Mouse (Mus musculus): Measurements from ENCODE around the gene Vmn2r105. TPM values are rescaled to one million over a fixed set of nuclear protein-coding genes. Genes with fewer than 3 reads are reported as not detected.

Gene Vmn2r105
- not detected in 2 replicates for polyA plus RNA-seq (2015; fragmentation: Nextera tagmentation; extraction: Ambion mirVana)

GRCm38 (mm10) chr17:20234952-20235351 lies at the start of gene Vmn2r105:
Vmn2r105 (minus strand) TSS chr17:20235052.
- Histone ChIP-seq H3K27ac (no peak within 1 kb of the TSS), H3K9me3 (no peaks in the 10 kb centered on the region; the same call in 1 of the 2 replicates), H3K36me3 (no peaks in the 10 kb centered on the region), H3K4me2 (no peak within 1 kb of the TSS), H3K27me3 (no peaks in the 10 kb centered on the region), H3K9ac (no peak within 1 kb of the TSS), H3K4me3 (no peak within 1 kb of the TSS), H3K4me1 (no peaks in the 10 kb centered on the region)
- ATAC-seq (ENCODE audit: borderline replicate concordance, extremely low read depth, low FRiP score, low TSS enrichment), result no peak
- WGBS, result 66% methylated on average over 2 of the region's 2 CpGs

GRCm38 (mm10) chr17:20255522-20255921 lies 20.7 kb upstream of the Vmn2r105 start:
- H3K27ac ChIP-seq, result no peak overlapping the region
- WGBS, result 62% methylated on average over 4 of the region's 4 CpGs
- no peaks in the 10 kb centered on the region for H3K27me3 ChIP-seq
- no peak overlapping the region for H3K4me2 ChIP-seq
- H3K36me3 ChIP-seq, result no peaks in the 10 kb centered on the region
- H3K9me3 ChIP-seq, result no peaks in the 10 kb centered on the region
- no peak overlapping the region for H3K4me3 ChIP-seq
- no peak overlapping the region for H3K9ac ChIP-seq
- H3K4me1 ChIP-seq, result no peaks in the 10 kb centered on the region
- ATAC-seq (ENCODE audit: borderline replicate concordance, extremely low read depth, low FRiP score, low TSS enrichment), result no peak

- no peak within 1 kb of the TSS for H3K4me3 ChIP-seq
- no peaks in the 10 kb centered on the region for H3K9me3 ChIP-seq
- H3K4me2 ChIP-seq, result no peak within 1 kb of the TSS
- H3K4me1 ChIP-seq, result no peaks in the 10 kb centered on the region
- H3K9ac ChIP-seq, result no peak within 1 kb of the TSS
- H3K27me3 ChIP-seq, result no peaks in the 10 kb centered on the region
- no peaks in the 10 kb centered on the region for H3K36me3 ChIP-seq
- no peak within 1 kb of the TSS for H3K27ac ChIP-seq
- ATAC-seq (ENCODE audit: borderline replicate concordance, extremely low read depth, low FRiP score, low TSS enrichment), result no peak
Observed at GRCm38 (mm10) chr17:20182997-20183396, 51.9 kb downstream of the Vmn2r105 start, which contains the start of gene Fpr-rs6. Fpr-rs6 (minus strand) TSS chr17:20183097.

Other genes starting within 250 kb of the Vmn2r105 start
- gene Vmn2r104, start 186.7 kb downstream of the Vmn2r105 start, polyA plus RNA-seq (2015; fragmentation: Nextera tagmentation; extraction: Ambion mirVana), result not detected in 2 replicates
- gene Fpr-rs7, start 120.8 kb downstream of the Vmn2r105 start, polyA plus RNA-seq (2015; fragmentation: Nextera tagmentation; extraction: Ambion mirVana), result not detected in 2 replicates
- not detected in 2 replicates for gene Fpr-rs6, start 52.0 kb downstream of the Vmn2r105 start, polyA plus RNA-seq (2015; fragmentation: Nextera tagmentation; extraction: Ambion mirVana)
- not detected in 2 replicates for gene Vmn2r106, start 50.5 kb upstream of the Vmn2r105 start, polyA plus RNA-seq (2015; fragmentation: Nextera tagmentation; extraction: Ambion mirVana)
- gene Vmn2r107, start 110.2 kb upstream of the Vmn2r105 start, polyA plus RNA-seq (2015; fragmentation: Nextera tagmentation; extraction: Ambion mirVana), result not detected in 2 replicates
- not detected in 2 replicates for gene Vmn1r224, start 179.1 kb upstream of the Vmn2r105 start, polyA plus RNA-seq (2015; fragmentation: Nextera tagmentation; extraction: Ambion mirVana)
- gene Vmn2r108, start 246.3 kb upstream of the Vmn2r105 start, polyA plus RNA-seq (2015; fragmentation: Nextera tagmentation; extraction: Ambion mirVana), result not detected in 2 replicates

All from lung, embryonic 15.5 days (tissue).